Mouse (Mus musculus): ENCODE data around the gene Lgals2.

The Lgals2 gene

DNA sequence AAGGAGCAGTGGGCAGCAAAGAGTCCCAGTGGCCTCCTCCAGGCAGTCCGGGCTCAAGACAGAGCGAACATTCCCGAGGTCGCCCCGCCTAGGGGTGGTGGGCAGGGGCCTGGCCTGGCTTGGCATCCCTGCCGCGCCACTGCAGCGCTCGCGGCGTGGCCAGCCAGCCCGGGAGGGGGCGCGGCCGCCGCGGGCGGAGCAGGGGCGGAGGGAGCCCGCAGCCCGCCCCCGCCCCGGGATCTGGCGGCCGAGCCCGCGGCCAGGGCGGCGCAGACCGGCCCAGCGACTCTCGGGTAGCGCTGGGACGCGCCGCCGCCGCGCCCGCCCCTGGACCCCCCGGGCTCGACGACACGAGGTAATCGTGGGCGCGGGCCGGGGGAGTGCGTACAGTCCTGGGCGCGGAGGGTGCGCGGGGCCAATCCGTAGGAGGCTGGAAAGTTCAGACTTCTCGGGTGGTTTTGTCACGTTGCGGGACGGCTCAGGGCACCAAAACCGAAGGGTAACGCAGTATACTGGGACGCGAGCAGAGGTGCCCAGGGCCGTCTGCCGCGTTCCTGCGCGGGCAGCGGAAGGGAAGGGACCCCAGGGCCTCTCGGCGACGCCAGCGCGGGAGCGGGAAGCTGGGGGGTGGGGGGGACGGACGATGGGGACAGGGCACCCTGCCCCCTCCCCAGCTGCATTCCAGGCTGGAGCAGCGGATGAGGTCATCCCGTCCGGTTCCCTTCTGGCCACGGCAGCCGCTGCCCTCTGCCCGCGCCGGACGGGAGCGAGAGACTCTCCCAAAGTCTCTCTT lies 12.8 kb downstream of the Lgals2 start, which contains the start of gene Cdc42ep1:
Gene Cdc42ep1 (plus strand): TSS at position 254 of the 793 bp plus-strand sequence.
- peak; percentile 34 for DNase-seq

DNA sequence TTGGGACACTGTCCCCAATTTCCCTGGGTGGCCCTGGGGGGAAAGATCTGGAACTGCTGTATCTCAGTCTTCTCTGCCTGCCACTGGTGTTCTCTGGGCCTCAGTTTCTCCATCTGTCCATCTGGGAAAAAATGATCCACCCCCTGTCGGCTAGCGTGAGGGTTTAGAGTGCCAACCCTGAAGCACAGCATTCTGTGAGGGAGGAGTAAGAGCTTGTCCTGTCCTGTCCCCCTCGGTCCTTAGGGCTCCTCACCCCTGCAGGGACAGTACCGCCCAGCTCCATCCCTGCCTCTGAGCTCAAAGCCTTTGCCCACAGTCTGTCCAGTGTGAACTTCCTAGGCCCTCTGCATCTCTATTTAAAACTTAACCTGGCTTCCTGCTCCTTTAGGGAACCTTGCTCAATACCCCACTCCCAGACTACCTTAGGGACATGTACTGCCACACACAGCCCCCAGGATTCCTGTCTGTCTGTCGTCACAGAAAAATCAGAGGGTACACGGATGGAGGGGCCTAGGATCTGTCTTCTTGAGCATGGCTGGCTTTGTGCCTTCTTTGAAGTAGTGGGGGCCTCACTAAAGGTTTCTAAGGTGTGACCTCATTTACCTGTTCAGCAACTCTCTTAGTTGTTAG lies 14.1 kb downstream of the Lgals2 start:
- DNase-seq, result peak; percentile 1

DNA sequence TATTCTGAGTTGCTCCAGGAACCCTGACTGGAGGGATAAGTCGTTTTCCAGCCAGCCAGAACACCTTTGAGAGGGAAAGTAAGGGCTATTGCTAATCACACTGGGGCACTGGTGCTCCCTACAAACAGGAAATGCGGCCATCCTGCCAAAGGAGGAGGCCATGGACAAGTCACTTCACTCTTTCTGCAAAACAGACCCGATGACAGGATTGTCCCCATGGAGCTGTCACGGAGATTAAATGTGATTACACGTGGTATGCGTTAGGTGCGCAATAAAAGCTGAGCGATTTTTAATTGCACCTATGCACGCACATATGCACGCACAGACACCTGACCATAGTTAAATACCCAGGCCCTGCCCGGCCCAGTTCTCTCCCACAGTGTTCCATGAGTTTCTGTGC lies 14.6 kb downstream of the Lgals2 start:
- no peak for DNase-seq

DNA sequence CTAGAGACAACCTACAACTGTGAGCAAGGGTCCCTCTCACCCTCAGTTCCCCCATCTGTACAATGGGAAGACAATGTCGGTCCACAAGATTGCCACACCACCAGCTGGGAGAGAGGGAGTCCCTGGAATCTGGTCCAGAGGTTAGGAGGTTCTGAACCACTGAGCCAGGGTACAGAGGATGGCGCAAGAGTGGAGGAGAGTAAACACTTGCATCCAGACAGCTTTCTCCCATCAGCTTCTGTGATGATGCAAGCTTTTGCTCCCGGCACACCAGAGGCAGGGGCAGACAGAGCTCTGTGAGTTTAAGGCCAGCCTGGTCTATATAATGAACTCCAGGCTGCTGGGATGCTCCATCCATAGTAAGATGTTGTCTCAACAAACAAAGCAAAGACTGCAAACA lies 15.1 kb downstream of the Lgals2 start:
- no peak for DNase-seq

GRCm38 (mm10) chr15:78839744-78840143 lies 15.6 kb downstream of the Lgals2 start:
- no peak for DNase-seq

DNA sequence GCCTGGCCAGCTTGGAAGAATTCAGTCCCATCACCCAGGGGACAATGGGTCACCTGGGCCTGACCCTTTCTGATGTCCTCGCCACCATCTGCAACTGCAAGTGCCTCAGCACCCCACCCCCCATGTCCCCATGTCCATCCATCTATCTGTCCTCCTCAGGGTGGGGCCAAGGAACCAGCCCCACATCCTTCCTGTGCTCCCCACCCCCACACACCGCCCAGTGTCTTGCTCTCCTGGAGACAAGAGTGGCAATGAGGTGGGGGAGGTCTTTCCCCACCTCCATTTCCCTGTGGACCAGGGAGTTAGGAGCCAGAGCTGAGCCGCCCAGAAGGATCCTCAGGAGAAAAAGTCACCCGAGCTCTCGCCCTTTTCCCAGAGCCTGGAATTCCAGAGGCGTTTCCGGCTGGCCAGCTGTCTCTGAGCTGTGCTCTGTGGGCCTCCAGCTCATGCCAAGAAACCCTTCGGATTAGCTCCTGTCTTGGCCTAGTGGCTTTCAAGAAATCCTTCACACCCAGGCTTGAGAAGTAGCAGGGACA lies 19.2 kb downstream of the Lgals2 start:
- no peak for DNase-seq

- peak; percentile 70 for DNase-seq
Measured at GRCm38 (mm10) chr15:78835200-78836085, 19.9 kb downstream of the Lgals2 start.

GRCm38 (mm10) chr15:78834233-78835005 lies 20.9 kb downstream of the Lgals2 start:
- DNase-seq, result no peak

- DNase-seq, result no peak
Measured at GRCm38 (mm10) chr15:78833582-78833981, 21.7 kb downstream of the Lgals2 start.

- peak; percentile 72 for DNase-seq
Measured at GRCm38 (mm10) chr15:78832701-78833123, 22.6 kb downstream of the Lgals2 start.

DNA sequence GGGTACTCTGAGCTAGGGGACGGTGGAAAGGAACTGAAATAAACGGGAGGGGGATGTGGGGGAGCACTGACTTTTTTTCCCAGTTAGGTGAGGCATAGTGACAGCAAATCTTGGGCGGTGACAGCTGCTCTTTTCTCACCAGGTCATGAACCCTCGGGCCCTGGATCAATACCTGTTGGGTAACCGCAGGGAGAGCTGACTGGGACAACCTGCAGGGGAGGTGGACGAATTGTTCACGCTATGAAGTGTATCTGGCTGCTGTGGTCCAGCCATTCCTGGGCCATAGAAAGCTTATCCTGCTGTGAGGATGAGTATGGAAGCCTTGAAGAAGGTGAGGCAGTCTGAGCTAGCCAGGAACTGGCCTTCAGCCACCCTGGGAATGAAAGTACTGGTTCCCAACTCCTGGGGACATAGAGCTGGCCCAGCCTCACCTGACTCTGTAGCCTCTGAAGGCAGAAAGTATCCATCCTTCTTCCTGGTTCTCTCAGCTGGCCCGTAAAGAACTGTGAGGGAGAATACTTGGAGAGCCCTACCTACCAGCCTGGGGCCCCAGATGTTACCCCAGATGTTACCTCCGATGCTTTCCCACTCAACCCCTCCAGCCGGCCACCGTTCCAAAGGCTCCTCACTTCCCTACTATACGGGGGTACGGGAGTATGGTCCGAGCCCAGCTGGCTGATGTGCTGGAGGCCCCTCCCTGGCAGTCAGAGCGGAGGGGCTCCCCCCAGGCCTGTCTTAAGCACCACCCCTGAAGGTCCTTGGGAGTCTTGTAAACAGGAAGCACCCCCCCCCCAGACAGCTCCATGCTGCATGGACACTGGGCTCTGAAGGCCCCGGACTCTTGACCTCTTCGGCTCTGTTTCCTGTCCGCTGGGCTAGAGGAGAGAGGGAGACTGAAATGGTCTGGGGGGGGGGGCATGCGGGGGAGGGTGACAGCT lies 23.3 kb downstream of the Lgals2 start:
- DNase-seq, result no peak

GRCm38 (mm10) chr15:78830742-78831719 lies 24.3 kb downstream of the Lgals2 start:
- no peak for DNase-seq

DNA sequence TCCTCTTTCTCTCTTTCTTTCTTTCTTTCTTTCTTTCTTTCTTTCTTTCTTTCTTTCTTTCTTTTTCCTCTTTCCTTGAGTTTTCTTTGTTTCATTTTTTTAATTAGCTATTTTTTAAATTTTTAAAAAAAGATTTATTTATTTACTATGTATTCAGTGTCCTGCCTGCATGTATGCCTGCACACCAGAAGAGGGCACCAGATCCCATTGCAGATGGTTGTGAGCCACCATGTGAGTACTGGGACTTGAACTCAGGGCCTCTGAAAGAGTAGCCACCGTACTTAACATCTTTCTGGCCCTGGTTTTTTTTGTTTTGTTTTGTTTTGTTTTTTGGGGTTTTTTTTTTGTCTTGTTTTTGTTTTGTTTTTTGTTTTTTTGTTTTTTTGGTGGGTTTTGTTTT lies 25.7 kb downstream of the Lgals2 start:
- no peak for DNase-seq

- no peak for DNase-seq
Measured at GRCm38 (mm10) chr15:78828315-78828714, 27.0 kb downstream of the Lgals2 start.

GRCm38 (mm10) chr15:78826213-78827204 lies 28.8 kb downstream of the Lgals2 start:
- DNase-seq, result peak; percentile 51

DNA sequence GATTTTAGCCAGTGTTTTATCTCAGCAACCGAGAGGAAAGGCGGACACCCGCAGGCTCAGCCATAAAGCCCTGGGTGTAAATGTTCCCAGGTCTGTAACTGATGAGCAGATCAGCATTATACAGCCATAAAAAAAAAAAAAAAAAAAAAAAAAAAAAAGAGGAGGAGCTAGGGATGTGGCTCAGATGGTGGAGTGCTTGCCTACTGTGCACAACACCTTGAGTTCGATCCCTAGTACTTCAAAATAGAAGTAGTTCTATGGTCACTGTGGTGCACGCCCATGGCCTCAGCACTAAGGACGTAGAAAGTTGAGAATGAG lies 39.3 kb downstream of the Lgals2 start:
- no peak for DNase-seq

DNA sequence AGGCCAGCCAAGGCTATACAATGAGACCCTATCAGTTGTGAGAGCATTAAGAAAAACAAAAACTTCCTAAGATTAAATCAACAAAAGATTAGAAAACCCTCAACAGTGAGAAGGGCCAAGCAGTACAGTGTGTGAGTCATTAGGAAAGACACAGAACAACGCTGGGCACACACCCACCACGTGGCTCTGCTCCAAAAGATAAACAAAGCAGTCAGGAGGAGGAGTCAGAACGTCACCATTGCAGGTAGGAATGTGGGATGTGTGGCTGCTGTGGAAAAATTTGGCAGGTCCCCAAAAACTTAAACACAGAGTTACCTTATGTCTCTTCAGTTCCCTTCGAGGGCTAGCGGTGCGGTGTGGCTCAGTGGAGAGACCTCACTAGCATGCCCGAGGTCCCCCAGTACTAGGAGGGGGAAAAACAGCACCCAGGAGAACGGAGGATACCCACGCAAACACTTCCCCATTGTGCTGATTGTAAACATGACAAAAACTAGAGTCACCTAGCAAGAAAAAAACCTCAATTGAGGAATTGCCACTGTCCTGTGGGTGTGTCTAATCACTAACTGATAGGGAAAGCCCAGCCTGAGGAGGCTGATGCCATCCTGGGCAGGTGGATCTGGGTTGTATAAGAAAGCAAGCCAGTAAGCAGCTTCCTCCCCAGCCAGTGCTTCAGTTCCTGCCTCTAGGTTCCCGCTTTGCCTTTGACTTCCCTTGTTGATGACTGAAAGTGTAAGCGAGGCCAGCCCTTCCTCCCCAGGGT lies 39.8 kb downstream of the Lgals2 start:
- no peak for DNase-seq

DNA sequence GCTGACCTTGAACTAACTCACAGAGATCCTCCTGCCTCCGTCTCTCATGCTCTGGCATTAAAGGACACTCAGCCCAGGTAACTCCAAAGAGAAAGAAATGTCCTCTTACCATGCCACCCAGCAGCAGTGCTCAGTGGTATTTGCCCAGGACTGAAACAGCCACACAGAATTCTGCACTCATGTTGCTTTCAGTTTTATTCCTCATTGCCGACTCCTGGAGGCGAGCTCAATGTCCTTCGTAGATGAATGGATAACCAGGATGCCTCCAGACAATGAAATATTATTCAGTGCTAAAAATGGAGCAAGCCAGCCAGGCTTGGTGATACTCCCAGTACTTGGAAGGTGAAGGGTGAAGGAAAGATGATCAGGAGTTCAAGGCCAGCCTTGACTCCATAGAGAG lies 41.7 kb downstream of the Lgals2 start:
- DNase-seq, result no peak

Data from cerebellum, adult 11-12 months (tissue).